Comparison of ENCODE assay signal across 19 mouse cellular contexts in the genomic region with DNA sequence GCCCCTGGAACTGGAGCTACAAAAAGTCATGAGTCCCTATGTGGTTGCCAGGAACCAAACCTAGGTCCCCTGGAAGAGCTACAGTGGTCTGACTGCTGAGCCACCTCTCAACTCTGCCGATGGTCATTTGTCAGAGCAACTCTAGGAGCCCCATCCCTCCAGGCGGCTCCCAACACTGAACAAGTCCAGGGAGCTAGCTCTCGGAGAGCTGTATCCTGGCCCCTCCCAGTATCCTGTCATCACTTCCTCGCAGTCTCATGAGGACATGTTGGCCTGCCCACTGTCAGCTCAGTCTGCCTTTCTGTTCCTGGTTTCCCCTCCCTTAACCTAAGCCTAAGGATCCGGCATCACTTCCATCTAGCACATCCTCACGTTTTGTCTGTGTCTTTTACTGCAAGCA.
DNase-seq lines count a peak whose midpoint lies in the region; ATAC-seq and TF ChIP-seq lines count a peak whose summit lies in the region.
"Had no signal": no experiment of that assay in that cellular context is flagged by ENCODE, and none has a peak within 500 bp of the region (broad histone marks: within the 10 kb centered on the region; RNA-seq: fewer than 3 reads in every experiment).

No protein-coding gene starts in this region.

- DNase-seq in heart, adult 8-10 months (ENCODE audit: low spot score): no peak
- peak; percentile 27 for DNase-seq in kidney, postnatal 14 days
- DNase-seq in lung, adult 2 months: no peak
- peak; percentile 81 for DNase-seq in lung, postnatal 36 days
- DNase-seq in left cerebral cortex, adult 11 months (ENCODE audit: low spot score): no peak
- no peak for DNase-seq in ovary, postnatal 14 days (ENCODE audit: low spot score)
- DNase-seq: cerebellum, postnatal 10 days; forebrain, postnatal 0 days; midbrain, embryonic 14.5 days; thymus, postnatal 14 days had no signal

- TF ChIP-seq CTCF in lung, adult 2 months (IDR thresholded peaks at IDR 0.05; ENCODE audit: insufficient read depth, low read length): no peak

- no peak overlapping the region for H3K4me3 ChIP-seq in heart, embryonic 16.5 days (ENCODE audit: low read length)
- no peak overlapping the region for H3K4me3 ChIP-seq in kidney, embryonic 15.5 days (replicated peaks)
- H3K4me3 ChIP-seq in lung, adult 2 months (replicated peaks; ENCODE audit: extremely low read depth, low read depth, low read length): no peak overlapping the region
- H3K4me3 ChIP-seq: hindbrain, embryonic 12.5 days; left cerebral cortex, adult 2 months; limb, embryonic 10.5 days; myocyte; neural tube, embryonic 15.5 days had no signal

- H3K27ac ChIP-seq in heart, embryonic 16.5 days (ENCODE audit: low read length): no peak overlapping the region
- no peak overlapping the region for H3K27ac ChIP-seq in kidney, embryonic 15.5 days
- H3K27ac ChIP-seq: hindbrain, embryonic 12.5 days; left cerebral cortex, adult 2 months; limb, embryonic 10.5 days; neural tube, embryonic 15.5 days had no signal

- 33% methylated on average over 6 of the region's 6 CpGs for WGBS in heart, embryonic 16.5 days
- WGBS in kidney, embryonic 15.5 days: 66% methylated on average over 6 of the region's 6 CpGs
- 29% methylated on average over 6 of the region's 6 CpGs for WGBS in lung, adult 2 months

- ATAC-seq in heart, embryonic 16.5 days (replicated peaks; ENCODE audit: extremely low read depth, insufficient read depth, low FRiP score): 0 out of 2 replicates have a peak, but pooled peaks have one; percentile 18
- no peak for ATAC-seq in kidney, embryonic 15.5 days (replicated peaks; ENCODE audit: low FRiP score)
- ATAC-seq: forebrain, postnatal 0 days; inflammation-experienced regulatory T-cells, adult 6 months had no signal

- no peaks in the 10 kb centered on the region for H3K9me3 ChIP-seq in heart, embryonic 16.5 days (replicated peaks; ENCODE audit: control insufficient read depth, low read length)
- no peaks in the 10 kb centered on the region for H3K9me3 ChIP-seq in kidney, embryonic 15.5 days (replicated peaks)
- H3K9me3 ChIP-seq: hindbrain, embryonic 12.5 days; limb, embryonic 10.5 days; neural tube, embryonic 15.5 days had no signal

- H3K9ac ChIP-seq in heart, embryonic 16.5 days (ENCODE audit: low read length): no peak overlapping the region
- H3K9ac ChIP-seq in kidney, embryonic 15.5 days: no peak overlapping the region
- H3K9ac ChIP-seq: forebrain, postnatal 0 days; hindbrain, embryonic 12.5 days; neural tube, embryonic 15.5 days had no signal

- no peaks in the 10 kb centered on the region for H3K4me1 ChIP-seq in heart, embryonic 16.5 days (ENCODE audit: control insufficient read depth, insufficient read depth, low read length)
- no peaks in the 10 kb centered on the region for H3K4me1 ChIP-seq in kidney, embryonic 15.5 days
- H3K4me1 ChIP-seq in lung, adult 2 months (ENCODE audit: control insufficient read depth, insufficient read depth, low read length): no peaks in the 10 kb centered on the region
- H3K4me1 ChIP-seq: hindbrain, embryonic 12.5 days had no signal

- H3K4me2 ChIP-seq in heart, embryonic 16.5 days (ENCODE audit: low read depth, low read length): no peak overlapping the region
- H3K4me2 ChIP-seq in kidney, embryonic 15.5 days: no peak overlapping the region
- H3K4me2 ChIP-seq: hindbrain, embryonic 12.5 days; liver, embryonic 11.5 days; neural tube, embryonic 15.5 days had no signal

- H3K27me3 ChIP-seq in heart, embryonic 16.5 days (ENCODE audit: control insufficient read depth, insufficient read depth, low read length): no peaks in the 10 kb centered on the region
- no peaks in the 10 kb centered on the region for H3K27me3 ChIP-seq in kidney, embryonic 15.5 days
- H3K27me3 ChIP-seq: hindbrain, embryonic 12.5 days; neural tube, embryonic 15.5 days had no signal

- peak; percentile 63; the same call in 1 of the 2 replicates for TF ChIP-seq POLR2A in lung, adult 2 months (IDR thresholded peaks at IDR 0.05; ENCODE audit: borderline replicate concordance, extremely low read depth, low read depth, low read length)

- no peaks in the 10 kb centered on the region for H3K36me3 ChIP-seq in heart, embryonic 16.5 days (ENCODE audit: control insufficient read depth, insufficient read depth)
- no peaks in the 10 kb centered on the region for H3K36me3 ChIP-seq in kidney, embryonic 15.5 days
- H3K36me3 ChIP-seq: hindbrain, embryonic 12.5 days; limb, embryonic 10.5 days; neural tube, embryonic 15.5 days had no signal

Comparison
In these comparisons a context has a peak if more than half of its experiments do, and no peak if none do; other contexts are left out.
1. DNase-seq: peak in kidney, postnatal 14 days (single experiment) and lung, postnatal 36 days (single experiment); none in heart, adult 8-10 months (single experiment), lung, adult 2 months (single experiment), left cerebral cortex, adult 11 months (single experiment) and ovary, postnatal 14 days (single experiment).